Mouse (Mus musculus) left cerebral cortex, postnatal 14 days (tissue): Measurements from ENCODE around the gene Gm13088. TPM values are rescaled to one million over a fixed set of nuclear protein-coding genes. Genes with fewer than 3 reads are reported as not detected.
"Not testable (repeated sequence)": the region's sequence is repeated elsewhere in the genome, so short reads cannot be mapped to it uniquely, and the experiment has no call there.

Source experiments
- DNase-seq, 2 experiments: peaks; one replicate each; pipeline ENCODE4 v3.0.0; 2021 to 2022; ENCODE audit warnings: low spot score in 2 of 2, mixed read lengths in 1 of 2
- intact Hi-C: fragments of 180-260 bp; cut with DNase I; formaldehyde crosslinking; loops from one replicate; pipeline ENCODE4 v1.15.1; 2025
- long read RNA-seq, 2 experiments: library from polyadenylated mRNA; stranded (forward); transcript quantifications; one replicate each; pipeline ENCODE4 v2.0.0; 2021
- total RNA-seq, 2 experiments: library from RNA; stranded (reverse); gene quantifications; 2 replicates each; pipeline ENCODE4 v1.2.3; 2021

Gm13088 gene
- not detected for total RNA-seq
- long read RNA-seq, experiment 1, result 0 reads
- long read RNA-seq, experiment 2, result 0 reads

DNA sequence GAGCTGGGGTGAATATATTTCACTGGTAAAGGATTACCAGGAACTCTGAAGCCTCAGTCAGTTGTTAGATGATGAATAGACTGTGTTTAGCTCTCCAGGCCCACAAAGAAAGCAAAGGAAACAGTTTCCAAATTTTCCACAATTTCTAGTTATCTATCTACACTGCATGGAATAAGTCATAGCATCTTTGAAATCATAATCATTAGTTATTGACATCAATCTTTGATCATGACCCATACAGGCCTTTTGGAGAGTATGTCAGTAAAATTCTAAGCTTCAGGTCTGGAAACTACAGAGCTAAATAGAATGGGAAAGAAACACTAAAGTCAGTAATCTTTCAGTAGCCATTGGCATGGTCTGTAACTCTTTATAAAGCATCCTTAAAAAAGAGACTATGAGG, at the start of gene Gm13088:
Gene Gm13088, minus strand, starts transcription at position 101 of the 400 bp plus-strand sequence.
- DNase-seq, intact Hi-C loops: not testable (repeated sequence)

DNA sequence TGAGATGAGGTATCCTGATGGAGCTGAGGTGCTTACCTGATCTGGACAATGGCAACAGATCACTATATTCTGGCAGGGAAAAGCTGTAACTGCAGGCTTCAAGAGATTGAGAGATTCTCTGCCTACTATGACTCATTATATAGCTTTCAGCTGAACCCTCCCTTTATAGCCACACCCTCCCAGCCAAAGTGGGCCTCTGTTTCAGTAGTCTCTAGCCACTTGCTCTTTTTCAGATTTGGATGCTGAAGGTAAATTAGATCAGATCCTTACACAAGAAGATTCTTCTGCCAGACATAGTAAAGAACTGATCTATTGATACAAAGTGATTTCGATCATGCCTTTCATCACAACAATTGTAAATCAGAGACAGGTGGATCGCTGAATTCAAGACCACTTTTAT, 45.6 kb upstream of the Gm13088 start, which contains the start of gene Gm13089:
Gene Gm13089, minus strand, starts transcription at position 101 of the 400 bp plus-strand sequence.
- DNase-seq, result no peak
- intact Hi-C loops, result no loop called here

DNA sequence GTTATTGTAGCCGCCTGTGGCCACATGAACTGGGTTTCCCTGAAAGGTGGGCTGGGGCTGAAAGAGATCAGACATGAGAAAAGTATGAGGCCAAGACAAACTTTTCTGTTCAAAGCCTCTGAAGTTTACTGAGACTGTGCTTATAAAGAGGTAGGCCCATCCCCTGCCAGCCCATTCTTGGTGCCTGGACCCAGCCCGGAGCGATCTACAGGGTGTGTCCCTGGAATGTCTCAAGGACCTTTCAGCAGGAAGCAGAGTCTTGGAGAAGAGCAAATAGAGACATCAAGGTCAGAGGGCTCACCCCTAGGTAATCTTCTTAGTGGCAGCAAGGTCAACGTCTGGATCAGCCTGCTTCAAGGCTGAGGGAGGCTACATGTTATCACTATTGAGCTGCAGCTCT, 38.9 kb downstream of the Gm13088 start:
- intact Hi-C loops, DNase-seq: not testable (repeated sequence)

DNA sequence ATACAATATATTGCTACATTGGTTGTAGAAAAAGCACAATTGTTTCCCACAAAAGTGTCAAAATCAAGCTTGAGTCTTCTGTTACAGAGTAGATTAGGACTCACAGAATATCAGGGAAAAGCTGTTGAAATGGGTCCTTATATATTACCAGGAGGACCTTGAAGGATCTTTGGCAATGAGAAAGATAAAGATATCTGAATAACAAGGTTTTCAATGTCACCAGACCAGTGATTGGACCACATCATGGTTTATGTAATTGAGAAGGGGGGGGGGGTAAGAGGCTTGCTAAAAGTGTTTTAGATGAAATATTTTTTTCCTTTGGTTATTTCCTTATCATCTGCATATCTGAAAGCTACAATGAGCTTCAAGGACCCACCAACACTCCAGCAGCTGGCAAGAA, 42.3 kb downstream of the Gm13088 start, which contains the start of gene Gm13083:
Gene Gm13083, plus strand, starts transcription at position 301 of the 400 bp plus-strand sequence.
- DNase-seq, intact Hi-C loops: not testable (repeated sequence)

DNA sequence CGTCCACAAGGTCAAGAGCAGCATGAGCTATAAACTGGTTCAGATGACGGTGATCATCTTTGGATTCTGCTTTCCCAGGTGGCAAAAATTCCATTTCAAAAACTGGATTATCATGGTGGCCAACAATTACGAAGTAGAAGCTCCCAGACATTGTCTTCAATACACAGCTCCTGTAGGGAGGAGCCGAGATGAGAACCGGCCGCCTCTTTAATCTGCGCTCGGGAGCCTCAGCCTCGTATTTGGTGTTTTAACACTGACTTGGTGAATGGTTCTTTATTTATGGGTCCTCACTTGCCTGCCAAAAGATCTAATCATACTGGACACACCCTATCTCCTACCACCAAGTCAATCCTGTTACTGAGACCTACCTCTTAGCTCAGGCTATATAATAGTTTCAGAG, 45.1 kb downstream of the Gm13088 start:
- DNase-seq, intact Hi-C loops: not testable (repeated sequence)

Other genes with a start within 250 kb of the Gm13088 start
- gene Pramef8, start 244.8 kb downstream of the Gm13088 start, total RNA-seq, result 10 to 100 TPM; 10.0 to 12.1 TPM
- not detected for gene Oog4, start 206.9 kb downstream of the Gm13088 start, total RNA-seq
- gene Gm13043, start 145.9 kb downstream of the Gm13088 start, total RNA-seq, result not detected
- not detected for gene Gm13040, start 121.3 kb downstream of the Gm13088 start, total RNA-seq
- gene BC080695, start 105.5 kb downstream of the Gm13088 start, total RNA-seq, result not detected
- not detected for gene Gm13057, start 105.5 kb downstream of the Gm13088 start, total RNA-seq
- gene Gm13083, start 42.2 kb downstream of the Gm13088 start, total RNA-seq, result not detected
- not detected for gene Gm13089, start 45.5 kb upstream of the Gm13088 start, total RNA-seq
- gene Gm13078, start 62.2 kb upstream of the Gm13088 start, total RNA-seq, result not detected
- gene Gm13023, start 132.1 kb upstream of the Gm13088 start, total RNA-seq, result not detected
- not detected for gene Gm13084, start 158.8 kb upstream of the Gm13088 start, total RNA-seq
- gene Gm13103, start 189.3 kb upstream of the Gm13088 start, total RNA-seq, result not detected
- gene Pramef6, start 243.1 kb upstream of the Gm13088 start, total RNA-seq, result not detected